In the genomic region with DNA sequence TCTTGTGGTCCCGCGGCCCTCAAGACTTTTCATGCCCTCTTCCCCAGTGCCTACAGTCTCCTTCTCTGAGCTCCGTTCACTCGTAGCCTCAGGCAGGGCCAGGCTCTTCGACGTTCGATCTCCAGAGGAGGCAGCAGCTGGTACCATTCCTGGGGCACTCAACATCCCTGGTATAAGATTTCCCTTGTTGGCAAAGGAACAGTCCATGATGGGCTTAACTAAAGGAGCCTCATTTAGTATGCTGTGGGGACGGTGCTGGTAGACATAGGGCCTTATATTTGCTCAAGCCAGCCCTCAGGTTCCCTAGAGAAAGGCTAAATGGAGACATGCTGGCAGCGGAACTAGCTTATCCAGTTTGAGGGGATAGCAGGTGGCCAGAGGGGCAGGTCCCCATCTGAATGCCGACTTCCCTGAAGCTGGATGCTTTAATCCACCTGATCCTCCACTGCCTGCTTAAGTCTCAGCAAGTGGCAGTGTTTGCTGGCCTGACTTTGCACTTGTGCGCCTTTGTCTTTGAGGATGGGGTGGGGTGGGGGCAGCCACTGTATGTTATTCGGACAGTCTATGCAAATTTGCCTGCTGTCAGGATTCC, we compare ENCODE assay signal across 12 mouse cellular contexts. TPM values are rescaled to one million over a fixed set of nuclear protein-coding genes. Genes with fewer than 3 reads are reported as not detected.
DNase-seq lines count a peak whose midpoint lies in the region; ATAC-seq and TF ChIP-seq lines count a peak whose summit lies in the region.
"Had no signal": no experiment of that assay in that cellular context is flagged by ENCODE, and none has a peak within 500 bp of the region (broad histone marks: within the 10 kb centered on the region; RNA-seq: fewer than 3 reads in every experiment).

No protein-coding gene starts in this region.

- H3K36me3 ChIP-seq in forebrain, embryonic 13.5 days (ENCODE audit: poor library complexity, severe bottlenecking) = peaks cover 70% of the 10 kb centered on the region
- H3K36me3 ChIP-seq in forebrain, embryonic 11.5 days (ENCODE audit: control insufficient read depth, insufficient read depth, low read length) = peaks cover 17% of the 10 kb centered on the region; the same call in 1 of the 2 replicates
- peaks cover 34% of the 10 kb centered on the region for H3K36me3 ChIP-seq in hindbrain, embryonic 16.5 days (ENCODE audit: control insufficient read depth, insufficient read depth, low read length)
- H3K36me3 ChIP-seq in neural tube, embryonic 14.5 days (ENCODE audit: control insufficient read depth, insufficient read depth, low read length) = peaks cover 45% of the 10 kb centered on the region

- no peaks in the 10 kb centered on the region for H3K9me3 ChIP-seq in forebrain, embryonic 13.5 days (replicated peaks)
- H3K9me3 ChIP-seq in forebrain, embryonic 11.5 days (ENCODE audit: control insufficient read depth, low read length) = no peaks in the 10 kb centered on the region
- H3K9me3 ChIP-seq in hindbrain, embryonic 16.5 days (ENCODE audit: control insufficient read depth, low read length) = no peaks in the 10 kb centered on the region
- no peaks in the 10 kb centered on the region for H3K9me3 ChIP-seq in neural tube, embryonic 14.5 days (ENCODE audit: control insufficient read depth, low read length)
- H3K9me3 ChIP-seq: kidney, embryonic 15.5 days; limb, embryonic 15.5 days had no signal

- H3K4me3 ChIP-seq in forebrain, embryonic 13.5 days = no peak overlapping the region
- no peak overlapping the region for H3K4me3 ChIP-seq in forebrain, embryonic 11.5 days (ENCODE audit: low read depth, low read length)
- H3K4me3 ChIP-seq in hindbrain, embryonic 16.5 days (ENCODE audit: low read length) = no peak overlapping the region
- no peak overlapping the region for H3K4me3 ChIP-seq in neural tube, embryonic 14.5 days (ENCODE audit: low read depth, low read length)
- H3K4me3 ChIP-seq: kidney, embryonic 15.5 days; limb, embryonic 15.5 days had no signal

- no peak for TF ChIP-seq POLR2A in brain, embryonic 14.5 days (IDR thresholded peaks at IDR 0.05; ENCODE audit: borderline replicate concordance, extremely low read depth, insufficient read depth, insufficient read length, poor library complexity, severe bottlenecking)

- H3K27me3 ChIP-seq in forebrain, embryonic 13.5 days = no peaks in the 10 kb centered on the region
- H3K27me3 ChIP-seq in forebrain, embryonic 11.5 days (ENCODE audit: control insufficient read depth, insufficient read depth, low read length) = no peaks in the 10 kb centered on the region
- H3K27me3 ChIP-seq in hindbrain, embryonic 16.5 days (replicated peaks; ENCODE audit: control insufficient read depth, insufficient read depth, low read length) = no peaks in the 10 kb centered on the region
- no peaks in the 10 kb centered on the region for H3K27me3 ChIP-seq in neural tube, embryonic 14.5 days (ENCODE audit: control insufficient read depth, insufficient read depth, low read length)
- H3K27me3 ChIP-seq: kidney, embryonic 15.5 days; limb, embryonic 15.5 days had no signal

- H3K4me2 ChIP-seq in forebrain, embryonic 13.5 days = no peak overlapping the region
- H3K4me2 ChIP-seq in forebrain, embryonic 11.5 days (ENCODE audit: low read depth, low read length, severe bottlenecking) = no peak overlapping the region
- no peak overlapping the region for H3K4me2 ChIP-seq in hindbrain, embryonic 16.5 days (ENCODE audit: low read length)
- no peak overlapping the region for H3K4me2 ChIP-seq in neural tube, embryonic 14.5 days (ENCODE audit: low read depth, low read length)
- H3K4me2 ChIP-seq: kidney, embryonic 15.5 days; limb, embryonic 15.5 days had no signal

- H3K4me1 ChIP-seq in forebrain, embryonic 13.5 days = peaks cover 2% of the 10 kb centered on the region
- no peaks in the 10 kb centered on the region for H3K4me1 ChIP-seq in forebrain, embryonic 11.5 days (replicated peaks; ENCODE audit: control insufficient read depth, insufficient read depth, low read length)
- H3K4me1 ChIP-seq in hindbrain, embryonic 16.5 days (ENCODE audit: control insufficient read depth, insufficient read depth, low read depth, low read length) = peaks cover under 1% of the 10 kb centered on the region
- H3K4me1 ChIP-seq in neural tube, embryonic 14.5 days (ENCODE audit: control insufficient read depth, insufficient read depth, low read length) = 0 out of 2 replicates have a peak, but pooled peaks cover under 1% of the 10 kb centered on the region
- H3K4me1 ChIP-seq: kidney, embryonic 15.5 days had no signal

- TF ChIP-seq CTCF in brain, embryonic 14.5 days (IDR thresholded peaks at IDR 0.05; ENCODE audit: borderline replicate concordance, extremely low read depth, insufficient read depth, insufficient read length) = no peak

- H3K9ac ChIP-seq in forebrain, embryonic 13.5 days = no peak overlapping the region
- no peak overlapping the region for H3K9ac ChIP-seq in forebrain, embryonic 11.5 days (ENCODE audit: low read length)
- peak overlapping the region; percentile 19; the same call in 1 of the 2 replicates for H3K9ac ChIP-seq in hindbrain, embryonic 16.5 days (ENCODE audit: low read depth, low read length)
- H3K9ac ChIP-seq in neural tube, embryonic 14.5 days (replicated peaks; ENCODE audit: low read depth, low read length) = no peak overlapping the region
- H3K9ac ChIP-seq: kidney, embryonic 15.5 days; limb, embryonic 15.5 days had no signal

- peak; percentile 19; the same call in 1 of the 2 replicates for ATAC-seq in forebrain, embryonic 13.5 days
- no peak for ATAC-seq in forebrain, embryonic 11.5 days (replicated peaks; ENCODE audit: low FRiP score)
- peak; percentile 66 for ATAC-seq in hindbrain, embryonic 16.5 days
- peak; percentile 60 for ATAC-seq in neural tube, embryonic 14.5 days (ENCODE audit: low read depth)

- 59% methylated on average over 12 of the region's 12 CpGs for WGBS in forebrain, embryonic 13.5 days
- 59% methylated on average over 12 of the region's 12 CpGs for WGBS in forebrain, embryonic 11.5 days
- WGBS in hindbrain, embryonic 16.5 days = 45% methylated on average over 12 of the region's 12 CpGs
- WGBS in neural tube, embryonic 14.5 days = 45% methylated on average over 12 of the region's 12 CpGs

- DNase-seq in forebrain, embryonic 11.5 days (ENCODE audit: low spot score) = no peak
- DNase-seq in brain, embryonic 14.5 days (ENCODE audit: low read depth) = peak; percentile 68
- DNase-seq in gastrocnemius, adult 8-10 months (ENCODE audit: low spot score in 2 of 2) = no peak
- no peak for DNase-seq in cerebellum, adult 8-10 months
- no peak for DNase-seq in heart, postnatal 4 days
- DNase-seq: heart, adult 18-20 months; right cerebral cortex, adult 18-20 months had no signal

- H3K27ac ChIP-seq in forebrain, embryonic 13.5 days = 0 out of 2 replicates have a peak overlapping the region, but pooled peaks have one; percentile 10
- H3K27ac ChIP-seq in forebrain, embryonic 11.5 days (ENCODE audit: low read depth, low read length) = no peak overlapping the region
- 0 out of 2 replicates have a peak overlapping the region, but pooled peaks have one; percentile 44 for H3K27ac ChIP-seq in hindbrain, embryonic 16.5 days (ENCODE audit: low read depth, low read length)
- H3K27ac ChIP-seq in neural tube, embryonic 14.5 days (ENCODE audit: low read depth, low read length) = no peak overlapping the region
- H3K27ac ChIP-seq: kidney, embryonic 15.5 days; limb, embryonic 15.5 days had no signal

RNA-seq across cellular contexts. Expression of gene Tstd1, which starts 0.7 kb away (rescaled TPM):
- 12.2 and 12.3 TPM in 2 replicates for polyA plus RNA-seq in forebrain, embryonic 13.5 days (2015; fragmentation: Nextera tagmentation; extraction: Ambion mirVana)
- 4.1 and 5.6 TPM in 2 replicates for polyA plus RNA-seq in forebrain, embryonic 11.5 days (2014; fragmentation: Nextera tagmentation; extraction: Ambion mirVana)
- 4.6 and 7.2 TPM in 2 replicates for polyA plus RNA-seq in brain, embryonic 14.5 days (2012; rRNA removed)
- polyA plus RNA-seq in hindbrain, embryonic 16.5 days (2015; fragmentation: Nextera tagmentation; extraction: Ambion mirVana) = 6.3 and 7.0 TPM in 2 replicates
- 2.9 and 3.8 TPM in 2 replicates for polyA plus RNA-seq in neural tube, embryonic 14.5 days (2014; fragmentation: Nextera tagmentation; extraction: Ambion mirVana)
- under 1 TPM in 2 of 4 experiments, not detected in 2; 0.51 to 0.58 TPM for total RNA-seq in gastrocnemius, adult 8-10 months (2022)
- total RNA-seq in heart, postnatal 4 days (2021) = 1 to 10 TPM; 1.1 to 1.7 TPM

RNA-seq across cellular contexts. Expression of gene Usf1, which starts 8.3 kb away (rescaled TPM):
- 205 and 211 TPM in 2 replicates for polyA plus RNA-seq in forebrain, embryonic 13.5 days (2015; fragmentation: Nextera tagmentation; extraction: Ambion mirVana)
- polyA plus RNA-seq in forebrain, embryonic 11.5 days (2014; fragmentation: Nextera tagmentation; extraction: Ambion mirVana) = 152 and 170 TPM in 2 replicates
- polyA plus RNA-seq in brain, embryonic 14.5 days (2012; rRNA removed) = 242 and 259 TPM in 2 replicates
- polyA plus RNA-seq in hindbrain, embryonic 16.5 days (2015; fragmentation: Nextera tagmentation; extraction: Ambion mirVana) = 150 and 170 TPM in 2 replicates
- 164 and 191 TPM in 2 replicates for polyA plus RNA-seq in neural tube, embryonic 14.5 days (2014; fragmentation: Nextera tagmentation; extraction: Ambion mirVana)
- 10 to 100 TPM; 29.3 to 35.5 (median 33.0) TPM for total RNA-seq in gastrocnemius, adult 8-10 months (2022)
- 10 to 100 TPM; 53.4 to 54.3 TPM for total RNA-seq in heart, postnatal 4 days (2021)

RNA-seq across cellular contexts. Expression of gene F11r, which starts 17.9 kb away (rescaled TPM):
- 8.4 and 9.7 TPM in 2 replicates for polyA plus RNA-seq in forebrain, embryonic 13.5 days (2015; fragmentation: Nextera tagmentation; extraction: Ambion mirVana)
- 12.8 and 13.4 TPM in 2 replicates for polyA plus RNA-seq in forebrain, embryonic 11.5 days (2014; fragmentation: Nextera tagmentation; extraction: Ambion mirVana)
- polyA plus RNA-seq in brain, embryonic 14.5 days (2012; rRNA removed) = 3.9 and 7.3 TPM in 2 replicates
- polyA plus RNA-seq in hindbrain, embryonic 16.5 days (2015; fragmentation: Nextera tagmentation; extraction: Ambion mirVana) = 14.1 and 15.6 TPM in 2 replicates
- polyA plus RNA-seq in neural tube, embryonic 14.5 days (2014; fragmentation: Nextera tagmentation; extraction: Ambion mirVana) = 8.0 and 13.5 TPM in 2 replicates
- 1 to 10 TPM; 3.6 to 5.9 (median 4.2) TPM for total RNA-seq in gastrocnemius, adult 8-10 months (2022)
- total RNA-seq in heart, postnatal 4 days (2021) = 10 to 100 TPM; 57.1 to 58.1 TPM

RNA-seq across cellular contexts. Expression of gene Arhgap30, which starts 30.6 kb away (rescaled TPM):
- polyA plus RNA-seq in forebrain, embryonic 13.5 days (2015; fragmentation: Nextera tagmentation; extraction: Ambion mirVana) = 0.35 and 0.36 TPM in 2 replicates
- 0.49 and 0.53 TPM in 2 replicates for polyA plus RNA-seq in forebrain, embryonic 11.5 days (2014; fragmentation: Nextera tagmentation; extraction: Ambion mirVana)
- 0.47 and 0.52 TPM in 2 replicates for polyA plus RNA-seq in brain, embryonic 14.5 days (2012; rRNA removed)
- 0.73 and 0.79 TPM in 2 replicates for polyA plus RNA-seq in hindbrain, embryonic 16.5 days (2015; fragmentation: Nextera tagmentation; extraction: Ambion mirVana)
- 0.25 and 0.61 TPM in 2 replicates for polyA plus RNA-seq in neural tube, embryonic 14.5 days (2014; fragmentation: Nextera tagmentation; extraction: Ambion mirVana)
- total RNA-seq in gastrocnemius, adult 8-10 months (2022) = under 1 TPM; 0.34 to 0.63 (median 0.44) TPM
- total RNA-seq in heart, postnatal 4 days (2021) = 1 to 10 TPM in 1 of 2 experiments, under 1 TPM in 1; 0.90 to 1.5 TPM

RNA-seq across cellular contexts. Expression of gene Nectin4, which starts 49.5 kb away (rescaled TPM):
- polyA plus RNA-seq in forebrain, embryonic 13.5 days (2015; fragmentation: Nextera tagmentation; extraction: Ambion mirVana) = 0.31 and 0.32 TPM in 2 replicates
- polyA plus RNA-seq in forebrain, embryonic 11.5 days (2014; fragmentation: Nextera tagmentation; extraction: Ambion mirVana) = 0.90 and 1.2 TPM in 2 replicates
- polyA plus RNA-seq in brain, embryonic 14.5 days (2012; rRNA removed) = 1.9 and 2.8 TPM in 2 replicates
- 4.1 and 4.7 TPM in 2 replicates for polyA plus RNA-seq in hindbrain, embryonic 16.5 days (2015; fragmentation: Nextera tagmentation; extraction: Ambion mirVana)
- polyA plus RNA-seq in neural tube, embryonic 14.5 days (2014; fragmentation: Nextera tagmentation; extraction: Ambion mirVana) = 2.2 and 2.8 TPM in 2 replicates
- not detected for total RNA-seq in gastrocnemius, adult 8-10 months (2022)
- under 1 TPM; 0.07 TPM for total RNA-seq in heart, postnatal 4 days (2021)

Comparison
In these comparisons a context has a peak if more than half of its experiments do, and no peak if none do; other contexts are left out.
1. H3K27ac ChIP-seq: peak in forebrain, embryonic 13.5 days (single experiment) and hindbrain, embryonic 16.5 days (single experiment); none in forebrain, embryonic 11.5 days (single experiment) and neural tube, embryonic 14.5 days (single experiment).